Mouse (Mus musculus) spleen, postnatal 36 days (tissue): ENCODE data around the gene Hdac4.

Experiments
- DNase-seq, 2 experiments: peaks; one replicate each; pipeline ENCODE4 v3.0.0; 2022; ENCODE audit warnings: low spot score in 2 of 2, mixed read lengths in 1 of 2

The Hdac4 gene

GRCm38 (mm10) chr1:92100371-92100891 lies 95.1 kb downstream of the Hdac4 start:
- DNase-seq, result no peak

- DNase-seq, result no peak
Observed at GRCm38 (mm10) chr1:92099964-92100363, 95.5 kb downstream of the Hdac4 start.

GRCm38 (mm10) chr1:92099502-92099901 lies 96.0 kb downstream of the Hdac4 start:
- DNase-seq, result no peak

- DNase-seq, result no peak
Observed at GRCm38 (mm10) chr1:92098456-92098855, 97.0 kb downstream of the Hdac4 start.

GRCm38 (mm10) chr1:92096991-92097525 lies 98.4 kb downstream of the Hdac4 start:
- no peak for DNase-seq

GRCm38 (mm10) chr1:92092286-92092685 lies 103.2 kb downstream of the Hdac4 start:
- DNase-seq, result no peak

GRCm38 (mm10) chr1:92087821-92088220 lies 107.7 kb downstream of the Hdac4 start:
- no peak for DNase-seq

- no peak for DNase-seq
Observed at GRCm38 (mm10) chr1:92087343-92087742, 108.2 kb downstream of the Hdac4 start.

- no peak for DNase-seq
Observed at GRCm38 (mm10) chr1:92086841-92087240, 108.7 kb downstream of the Hdac4 start.

- no peak for DNase-seq
Observed at GRCm38 (mm10) chr1:92086277-92086813, 109.2 kb downstream of the Hdac4 start.

GRCm38 (mm10) chr1:92084738-92085137 lies 110.8 kb downstream of the Hdac4 start:
- no peak for DNase-seq

GRCm38 (mm10) chr1:92084004-92084403 lies 111.5 kb downstream of the Hdac4 start:
- no peak for DNase-seq

GRCm38 (mm10) chr1:92082837-92083541 lies 112.5 kb downstream of the Hdac4 start:
- peak in 1 of 2 experiments; percentile 22 for DNase-seq

GRCm38 (mm10) chr1:92082156-92082836 lies 113.2 kb downstream of the Hdac4 start:
- no peak for DNase-seq

GRCm38 (mm10) chr1:92079982-92080537 lies 115.4 kb downstream of the Hdac4 start:
- peak; percentile 78 to 81 for DNase-seq

GRCm38 (mm10) chr1:92075312-92075711 lies 120.2 kb downstream of the Hdac4 start:
- DNase-seq, result no peak

GRCm38 (mm10) chr1:92074655-92075054 lies 120.8 kb downstream of the Hdac4 start:
- DNase-seq, result no peak

- no peak for DNase-seq
Observed at GRCm38 (mm10) chr1:92069932-92070677, 125.4 kb downstream of the Hdac4 start.

GRCm38 (mm10) chr1:92069464-92069863 lies 126.0 kb downstream of the Hdac4 start:
- no peak for DNase-seq

- peak in 1 of 2 experiments; percentile 19 for DNase-seq
Observed at GRCm38 (mm10) chr1:92064307-92064706, 131.2 kb downstream of the Hdac4 start.

- DNase-seq, result no peak
Observed at GRCm38 (mm10) chr1:92063271-92063670, 132.2 kb downstream of the Hdac4 start.
